Mouse (Mus musculus): ENCODE measurements around the gene Sar1b.

- TF ChIP-seq CTCF (IDR thresholded peaks at IDR 0.05; ENCODE audit: borderline replicate concordance, extremely low read depth, insufficient read depth, insufficient read length) (no peak), POLR2A (IDR thresholded peaks at IDR 0.05; ENCODE audit: borderline replicate concordance, extremely low read depth, insufficient read depth, insufficient read length, poor library complexity, severe bottlenecking) (no peak)
Observed at GRCm38 (mm10) chr11:51757625-51758024, 5.9 kb upstream of the Sar1b start.
